Mouse (Mus musculus): ENCODE data around the gene Nos3. TPM values are rescaled to one million over a fixed set of nuclear protein-coding genes. Genes with fewer than 3 reads are reported as not detected.

Nos3 gene
- polyA plus RNA-seq, 1 experiment from 2014 or later, result 6.7 TPM

DNA sequence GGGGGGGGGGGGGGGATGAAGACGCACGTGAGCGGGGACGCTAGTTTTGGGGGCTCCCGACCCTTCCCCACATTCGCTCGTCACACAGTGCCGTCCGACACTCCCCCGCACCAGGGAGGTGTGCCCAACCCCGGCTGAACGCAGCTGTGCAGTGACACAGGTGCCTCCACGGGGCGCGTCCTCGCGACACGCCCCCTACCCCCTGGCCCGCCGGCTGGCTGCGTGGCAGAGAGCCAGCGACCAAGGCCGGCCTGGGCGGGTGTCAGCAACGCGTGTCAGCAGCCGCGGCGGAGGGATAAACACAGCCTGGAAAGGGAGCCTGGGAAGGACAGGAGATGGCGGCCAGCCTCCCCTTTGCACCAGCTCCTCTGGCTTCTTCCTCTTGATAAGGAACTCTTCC is 16.1 kb upstream of the Nos3 start:
- peaks cover 66% of the 10 kb centered on the region for H3K4me1 ChIP-seq (ENCODE audit: control insufficient read depth, insufficient read depth, low read length)
- ATAC-seq (ENCODE audit: insufficient read depth, low FRiP score, low TSS enrichment) (no peak), DNase-seq (ENCODE audit: low spot score) (peak; percentile 27)
- H3K36me3 ChIP-seq (ENCODE audit: control insufficient read depth, insufficient read depth, low read length), result no peaks in the 10 kb centered on the region
- no peaks in the 10 kb centered on the region for H3K9me3 ChIP-seq (ENCODE audit: control insufficient read depth, low read length)
- H3K9ac ChIP-seq (ENCODE audit: low read length), result peak overlapping the region; percentile 44
- peaks cover 12% of the 10 kb centered on the region for H3K27me3 ChIP-seq (ENCODE audit: control insufficient read depth, insufficient read depth, low read length)
- peak overlapping the region; percentile 94 for H3K4me2 ChIP-seq (ENCODE audit: low read depth)
- 0 out of 2 replicates have a peak overlapping the region, but pooled peaks have one; percentile 20 for H3K27ac ChIP-seq (ENCODE audit: low read depth, low read length)
- H3K4me3 ChIP-seq (ENCODE audit: low read depth, low read length), result peak overlapping the region; percentile 43
- WGBS, result 2% methylated on average over 21 of the region's 30 CpGs

- ATAC-seq (ENCODE audit: insufficient read depth, low FRiP score, low TSS enrichment), result no peak
- no peak for DNase-seq (ENCODE audit: low spot score)
- Histone ChIP-seq H3K27me3 (ENCODE audit: control insufficient read depth, insufficient read depth, low read length) (peaks cover 12% of the 10 kb centered on the region), H3K4me2 (ENCODE audit: low read depth) (peak overlapping the region; percentile 92), H3K9ac (ENCODE audit: low read length) (no peak overlapping the region), H3K9me3 (ENCODE audit: control insufficient read depth, low read length) (no peaks in the 10 kb centered on the region), H3K4me1 (ENCODE audit: control insufficient read depth, insufficient read depth, low read length) (peaks cover 54% of the 10 kb centered on the region), H3K36me3 (ENCODE audit: control insufficient read depth, insufficient read depth, low read length) (no peaks in the 10 kb centered on the region), H3K4me3 (ENCODE audit: low read depth, low read length) (peak overlapping the region; percentile 72), H3K27ac (ENCODE audit: low read depth, low read length) (no peak overlapping the region)
- 59% methylated on average over 3 of the region's 3 CpGs for WGBS
These were observed 14.5 kb upstream of the Nos3 start for GRCm38 (mm10) chr5:24350073-24350472.

- H3K9ac ChIP-seq (ENCODE audit: low read length), result peak overlapping the region; percentile 81
- H3K27me3 ChIP-seq (ENCODE audit: control insufficient read depth, insufficient read depth, low read length), result peaks cover 12% of the 10 kb centered on the region
- H3K4me1 ChIP-seq (ENCODE audit: control insufficient read depth, insufficient read depth, low read length), result peaks cover 47% of the 10 kb centered on the region
- peak overlapping the region; percentile 72 for H3K4me3 ChIP-seq (ENCODE audit: low read depth, low read length)
- no peaks in the 10 kb centered on the region for H3K9me3 ChIP-seq (ENCODE audit: control insufficient read depth, low read length)
- ATAC-seq (ENCODE audit: insufficient read depth, low FRiP score, low TSS enrichment), result no peak
- H3K4me2 ChIP-seq (ENCODE audit: low read depth), result peak overlapping the region; percentile 92
- no peaks in the 10 kb centered on the region for H3K36me3 ChIP-seq (ENCODE audit: control insufficient read depth, insufficient read depth, low read length)
- no peak for DNase-seq (ENCODE audit: low spot score)
- 41% methylated on average over 13 of the region's 15 CpGs for whole genome bisulfite sequencing
- H3K27ac ChIP-seq (ENCODE audit: low read depth, low read length), result peak overlapping the region; percentile 73; the same call in 1 of the 2 replicates
These were observed 13.9 kb upstream of the Nos3 start for GRCm38 (mm10) chr5:24350531-24351250.

- peak within 1 kb of the TSS; percentile 72 for H3K4me3 ChIP-seq (ENCODE audit: low read depth, low read length)
- DNase-seq (ENCODE audit: low spot score) (no peak), ATAC-seq (ENCODE audit: insufficient read depth, low FRiP score, low TSS enrichment) (peak; percentile 45)
- 2% methylated on average over 37 of the region's 53 CpGs for WGBS
- peak within 1 kb of the TSS; percentile 98 for H3K27ac ChIP-seq (ENCODE audit: low read depth, low read length)
- H3K36me3 ChIP-seq (ENCODE audit: control insufficient read depth, insufficient read depth, low read length), result no peaks in the 10 kb centered on the region
- H3K4me1 ChIP-seq (ENCODE audit: control insufficient read depth, insufficient read depth, low read length), result peaks cover 47% of the 10 kb centered on the region
- peak within 1 kb of the TSS; percentile 81 for H3K9ac ChIP-seq (ENCODE audit: low read length)
- no peaks in the 10 kb centered on the region for H3K9me3 ChIP-seq (ENCODE audit: control insufficient read depth, low read length)
- peaks cover 12% of the 10 kb centered on the region for H3K27me3 ChIP-seq (ENCODE audit: control insufficient read depth, insufficient read depth, low read length)
- peak within 1 kb of the TSS; percentile 92 for H3K4me2 ChIP-seq (ENCODE audit: low read depth)
These were observed 13.3 kb upstream of the Nos3 start, which contains the start of gene Kcnh2 for GRCm38 (mm10) chr5:24351278-24351677. Gene Kcnh2 (minus strand): TSS chr5:24351604.

DNA sequence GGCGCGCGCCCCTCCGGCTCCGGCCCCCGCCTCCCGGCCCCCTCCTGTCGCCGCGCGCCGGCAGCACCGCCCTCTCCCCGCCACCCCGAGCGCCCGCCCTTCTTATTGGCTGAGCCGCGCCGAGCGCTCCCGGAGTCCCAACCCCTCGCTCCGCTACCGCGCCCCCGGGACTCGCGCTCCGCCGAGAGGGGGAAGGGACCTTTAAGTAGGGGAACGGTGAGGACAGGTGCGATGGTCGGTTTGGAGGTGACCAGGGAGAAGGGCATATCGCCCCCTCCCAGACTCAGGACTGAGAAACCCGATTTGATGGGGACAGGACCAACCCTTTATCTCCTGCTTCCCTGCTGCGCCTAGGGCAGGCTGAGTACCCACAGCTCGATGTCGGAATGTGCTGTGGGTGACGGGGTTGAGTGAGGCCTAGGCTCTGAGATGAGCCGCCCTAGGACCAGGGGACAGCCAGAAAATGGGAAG is 12.9 kb upstream of the Nos3 start:
- peaks cover 47% of the 10 kb centered on the region for H3K4me1 ChIP-seq (ENCODE audit: control insufficient read depth, insufficient read depth, low read length)
- peaks cover 12% of the 10 kb centered on the region for H3K27me3 ChIP-seq (ENCODE audit: control insufficient read depth, insufficient read depth, low read length)
- no peaks in the 10 kb centered on the region for H3K9me3 ChIP-seq (ENCODE audit: control insufficient read depth, low read length)
- peak overlapping the region; percentile 98 for H3K27ac ChIP-seq (ENCODE audit: low read depth, low read length)
- peak overlapping the region; percentile 72 for H3K4me3 ChIP-seq (ENCODE audit: low read depth, low read length)
- 0% methylated on average over 20 of the region's 41 CpGs for WGBS
- peak; percentile 92 for DNase-seq (ENCODE audit: low spot score)
- peak overlapping the region; percentile 92 for H3K4me2 ChIP-seq (ENCODE audit: low read depth)
- peak; percentile 78 for ATAC-seq (ENCODE audit: insufficient read depth, low FRiP score, low TSS enrichment)
- peak overlapping the region; percentile 81 for H3K9ac ChIP-seq (ENCODE audit: low read length)
- H3K36me3 ChIP-seq (ENCODE audit: control insufficient read depth, insufficient read depth, low read length), result no peaks in the 10 kb centered on the region

GRCm38 (mm10) chr5:24352251-24352859 is 12.3 kb upstream of the Nos3 start:
- Histone ChIP-seq H3K27me3 (ENCODE audit: control insufficient read depth, insufficient read depth, low read length) (peaks cover 12% of the 10 kb centered on the region), H3K9me3 (ENCODE audit: control insufficient read depth, low read length) (no peaks in the 10 kb centered on the region), H3K4me2 (ENCODE audit: low read depth) (peak overlapping the region; percentile 92), H3K36me3 (ENCODE audit: control insufficient read depth, insufficient read depth, low read length) (no peaks in the 10 kb centered on the region), H3K9ac (ENCODE audit: low read length) (peak overlapping the region; percentile 81), H3K4me1 (ENCODE audit: control insufficient read depth, insufficient read depth, low read length) (peaks cover 46% of the 10 kb centered on the region), H3K27ac (ENCODE audit: low read depth, low read length) (peak overlapping the region; percentile 98), H3K4me3 (ENCODE audit: low read depth, low read length) (peak overlapping the region; percentile 72)
- peak; percentile 40 for ATAC-seq (ENCODE audit: insufficient read depth, low FRiP score, low TSS enrichment)
- DNase-seq (ENCODE audit: low spot score), result peak; percentile 78
- 0% methylated on average over 24 of the region's 24 CpGs for WGBS

DNA sequence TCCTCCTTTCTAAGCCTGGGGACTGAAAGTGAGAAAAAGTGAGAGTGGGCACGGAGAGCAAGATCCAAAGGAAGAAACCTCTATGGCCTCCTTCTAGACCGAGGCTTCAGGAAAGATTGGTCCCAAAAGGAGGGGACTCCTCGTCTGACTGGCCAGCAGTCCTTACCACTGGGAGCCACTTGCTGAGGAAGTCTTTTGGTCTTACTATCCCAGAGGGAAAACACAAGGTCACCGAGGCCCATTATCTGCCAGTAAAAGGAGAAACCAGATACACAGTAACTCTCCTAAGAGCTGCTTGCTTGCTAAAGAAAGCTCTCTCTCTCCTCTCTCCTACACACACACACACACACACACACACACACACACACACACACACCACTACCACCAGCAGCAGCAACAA is 11.3 kb upstream of the Nos3 start:
- no peaks in the 10 kb centered on the region for H3K9me3 ChIP-seq (ENCODE audit: control insufficient read depth, low read length)
- no peak overlapping the region; the same call in 1 of the 2 replicates for H3K9ac ChIP-seq (ENCODE audit: low read length)
- peak overlapping the region; percentile 98 for H3K27ac ChIP-seq (ENCODE audit: low read depth, low read length)
- no peak overlapping the region for H3K4me3 ChIP-seq (ENCODE audit: low read depth, low read length)
- DNase-seq (ENCODE audit: low spot score) (no peak), ATAC-seq (ENCODE audit: insufficient read depth, low FRiP score, low TSS enrichment) (no peak)
- no peaks in the 10 kb centered on the region for H3K36me3 ChIP-seq (ENCODE audit: control insufficient read depth, insufficient read depth, low read length)
- peaks cover 38% of the 10 kb centered on the region for H3K4me1 ChIP-seq (ENCODE audit: control insufficient read depth, insufficient read depth, low read length)
- 41% methylated on average over 4 of the region's 4 CpGs for WGBS
- H3K27me3 ChIP-seq (ENCODE audit: control insufficient read depth, insufficient read depth, low read length), result peaks cover 12% of the 10 kb centered on the region
- 0 out of 2 replicates have a peak overlapping the region, but pooled peaks have one; percentile 9 for H3K4me2 ChIP-seq (ENCODE audit: low read depth)

- Histone ChIP-seq H3K4me2 (ENCODE audit: low read depth) (no peak overlapping the region), H3K9ac (ENCODE audit: low read length) (no peak overlapping the region), H3K27me3 (ENCODE audit: control insufficient read depth, insufficient read depth, low read length) (peaks cover 2% of the 10 kb centered on the region; the same call in 1 of the 2 replicates), H3K4me3 (ENCODE audit: low read depth, low read length) (no peak overlapping the region), H3K4me1 (ENCODE audit: control insufficient read depth, insufficient read depth, low read length) (peaks cover 19% of the 10 kb centered on the region), H3K27ac (ENCODE audit: low read depth, low read length) (no peak overlapping the region), H3K9me3 (ENCODE audit: control insufficient read depth, low read length) (no peaks in the 10 kb centered on the region), H3K36me3 (ENCODE audit: control insufficient read depth, insufficient read depth, low read length) (no peaks in the 10 kb centered on the region)
- WGBS, result 66% methylated on average over 4 of the region's 4 CpGs
- DNase-seq (ENCODE audit: low spot score) (no peak), ATAC-seq (ENCODE audit: insufficient read depth, low FRiP score, low TSS enrichment) (no peak)
These were observed 7.8 kb upstream of the Nos3 start for GRCm38 (mm10) chr5:24356764-24357163.

All from neural tube, embryonic 11.5 days (tissue).